Mouse (Mus musculus) kidney, postnatal 14 days (tissue): Measurements from ENCODE around the gene Rufy2.
A peak's percentile ranks its signal among the peaks of the same experiment; 100 is the strongest.
"Not testable (repeated sequence)": the region's sequence is repeated elsewhere in the genome, so short reads cannot be mapped to it uniquely, and the experiment has no call there.

Source experiments
- DNase-seq: peaks from one replicate; pipeline ENCODE4 v3.0.0; 2022; ENCODE audit warnings: mixed read lengths

Gene Rufy2

GRCm38 (mm10) chr10:63054071-63054470, 74.0 kb downstream of the Rufy2 start:
- DNase-seq = not testable (repeated sequence)

- DNase-seq = no peak
Observed at GRCm38 (mm10) chr10:63054586-63054985, 74.6 kb downstream of the Rufy2 start.

- peak; percentile 43 for DNase-seq
Observed at GRCm38 (mm10) chr10:63056966-63057750, 77.1 kb downstream of the Rufy2 start.

- no peak for DNase-seq
Observed at GRCm38 (mm10) chr10:63059862-63060261, 79.8 kb downstream of the Rufy2 start, which contains the start of gene Pbld1. Pbld1 (plus strand) TSS chr10:63060162.

- peak; percentile 81 for DNase-seq
Observed at GRCm38 (mm10) chr10:63060406-63060805, 80.4 kb downstream of the Rufy2 start.

- DNase-seq = peak; percentile 57
Observed at GRCm38 (mm10) chr10:63061266-63061665, 81.2 kb downstream of the Rufy2 start.

GRCm38 (mm10) chr10:63062696-63063095, 82.7 kb downstream of the Rufy2 start:
- DNase-seq = peak; percentile 77

- DNase-seq = no peak
Observed at GRCm38 (mm10) chr10:63063365-63063764, 83.3 kb downstream of the Rufy2 start.

GRCm38 (mm10) chr10:63064516-63064915, 84.5 kb downstream of the Rufy2 start:
- peak; percentile 40 for DNase-seq

- DNase-seq = no peak
Observed at GRCm38 (mm10) chr10:63065561-63065960, 85.5 kb downstream of the Rufy2 start.

GRCm38 (mm10) chr10:63065988-63066387, 86.0 kb downstream of the Rufy2 start:
- peak; percentile 86 for DNase-seq
